Mouse (Mus musculus): ENCODE data around the gene March9. TPM values are rescaled to one million over a fixed set of nuclear protein-coding genes. Genes with fewer than 3 reads are reported as not detected.

Gene March9
- polyA plus RNA-seq, 1 experiment from 2014 or later, result 2.2 TPM

- Histone ChIP-seq H3K27ac (no peak overlapping the region), H3K9me3 (no peaks in the 10 kb centered on the region), H3K4me1 (peaks cover 19% of the 10 kb centered on the region), H3K36me3 (peaks cover 14% of the 10 kb centered on the region; the same call in 1 of the 2 replicates), H3K9ac (no peak overlapping the region), H3K4me3 (peak overlapping the region; percentile 26), H3K4me2 (replicated peaks) (peak overlapping the region; percentile 30), H3K27me3 (peaks cover 72% of the 10 kb centered on the region)
- peak; percentile 17; the same call in 1 of the 2 replicates for ATAC-seq (ENCODE audit: insufficient number of reproducible peaks, insufficient read depth, low FRiP score, low TSS enrichment)
- WGBS, result 8% methylated on average over 46 of the region's 51 CpGs
Observed at GRCm38 (mm10) chr10:127091507-127092396, 31.8 kb upstream of the March9 start.

GRCm38 (mm10) chr10:127090560-127091411 is 30.8 kb upstream of the March9 start:
- H3K9me3 ChIP-seq, result no peaks in the 10 kb centered on the region
- peaks cover 77% of the 10 kb centered on the region for H3K27me3 ChIP-seq
- peak overlapping the region; percentile 30 for H3K4me2 ChIP-seq (replicated peaks)
- 8% methylated on average over 57 of the region's 57 CpGs for WGBS
- H3K36me3 ChIP-seq, result peaks cover 4% of the 10 kb centered on the region; the same call in 1 of the 2 replicates
- peak overlapping the region; percentile 26 for H3K4me3 ChIP-seq
- no peak overlapping the region for H3K9ac ChIP-seq
- peaks cover 19% of the 10 kb centered on the region for H3K4me1 ChIP-seq
- ATAC-seq (ENCODE audit: insufficient number of reproducible peaks, insufficient read depth, low FRiP score, low TSS enrichment), result no peak
- no peak overlapping the region for H3K27ac ChIP-seq

DNA sequence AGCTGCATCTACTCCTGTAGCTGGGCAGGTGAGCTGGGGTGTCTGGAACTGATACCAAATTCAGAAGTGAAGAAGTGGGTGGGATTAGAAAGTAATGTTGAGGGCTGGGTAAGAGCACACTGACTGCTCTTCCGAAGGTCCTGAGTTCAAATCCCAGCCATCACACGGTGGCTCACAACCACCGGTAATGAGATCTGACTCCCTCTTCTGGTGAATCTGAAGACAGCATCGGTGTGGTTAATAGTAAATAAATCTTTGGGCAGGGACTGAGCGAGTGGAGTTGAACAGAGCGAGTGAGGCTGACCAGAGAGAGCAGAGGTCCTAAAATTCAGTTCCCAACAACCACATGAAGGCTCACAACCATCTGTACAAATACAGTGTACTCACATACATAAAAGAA is 25.6 kb upstream of the March9 start:
- Histone ChIP-seq H3K4me1 (peaks cover 15% of the 10 kb centered on the region), H3K4me3 (no peak overlapping the region), H3K4me2 (replicated peaks) (no peak overlapping the region), H3K9ac (no peak overlapping the region), H3K9me3 (no peaks in the 10 kb centered on the region), H3K27me3 (peaks cover 91% of the 10 kb centered on the region), H3K27ac (no peak overlapping the region), H3K36me3 (no peaks in the 10 kb centered on the region)
- WGBS, result 74% methylated on average over 6 of the region's 6 CpGs
- no peak for ATAC-seq (ENCODE audit: insufficient number of reproducible peaks, insufficient read depth, low FRiP score, low TSS enrichment)

GRCm38 (mm10) chr10:127085052-127085451 is 25.1 kb upstream of the March9 start:
- ATAC-seq (ENCODE audit: insufficient number of reproducible peaks, insufficient read depth, low FRiP score, low TSS enrichment), result no peak
- H3K4me2 ChIP-seq (replicated peaks), result no peak overlapping the region
- peaks cover 91% of the 10 kb centered on the region for H3K27me3 ChIP-seq
- peaks cover 14% of the 10 kb centered on the region for H3K4me1 ChIP-seq
- H3K36me3 ChIP-seq, result no peaks in the 10 kb centered on the region
- H3K9ac ChIP-seq, result no peak overlapping the region
- WGBS, result 78% methylated on average over 9 of the region's 9 CpGs
- H3K4me3 ChIP-seq, result no peak overlapping the region
- no peak overlapping the region for H3K27ac ChIP-seq
- no peaks in the 10 kb centered on the region for H3K9me3 ChIP-seq

DNA sequence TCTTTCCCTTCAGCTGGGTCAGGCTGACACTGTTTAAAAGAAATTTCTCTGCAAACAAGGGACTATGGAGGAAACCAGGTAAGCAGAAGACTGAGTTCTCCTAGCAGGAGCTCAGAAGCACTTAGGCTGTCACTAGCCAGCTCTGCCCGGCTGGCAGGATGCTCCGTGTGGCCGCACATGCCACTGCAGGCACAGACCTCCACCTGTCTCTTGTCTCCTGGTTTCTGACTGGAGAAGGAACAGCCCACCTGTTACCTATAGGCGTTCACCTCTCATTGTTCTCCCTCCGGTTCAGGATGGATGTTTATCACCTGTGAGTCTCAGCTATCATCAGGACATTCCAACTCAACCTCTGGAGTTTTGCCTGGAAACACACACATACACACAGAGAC is 23.9 kb upstream of the March9 start:
- Histone ChIP-seq H3K4me1 (peaks cover 24% of the 10 kb centered on the region), H3K9me3 (no peaks in the 10 kb centered on the region), H3K4me3 (no peak overlapping the region), H3K4me2 (replicated peaks) (no peak overlapping the region), H3K27ac (no peak overlapping the region), H3K27me3 (peaks cover 90% of the 10 kb centered on the region), H3K9ac (no peak overlapping the region), H3K36me3 (no peaks in the 10 kb centered on the region)
- ATAC-seq (ENCODE audit: insufficient number of reproducible peaks, insufficient read depth, low FRiP score, low TSS enrichment), result no peak
- 58% methylated on average over 5 of the region's 5 CpGs for WGBS

DNA sequence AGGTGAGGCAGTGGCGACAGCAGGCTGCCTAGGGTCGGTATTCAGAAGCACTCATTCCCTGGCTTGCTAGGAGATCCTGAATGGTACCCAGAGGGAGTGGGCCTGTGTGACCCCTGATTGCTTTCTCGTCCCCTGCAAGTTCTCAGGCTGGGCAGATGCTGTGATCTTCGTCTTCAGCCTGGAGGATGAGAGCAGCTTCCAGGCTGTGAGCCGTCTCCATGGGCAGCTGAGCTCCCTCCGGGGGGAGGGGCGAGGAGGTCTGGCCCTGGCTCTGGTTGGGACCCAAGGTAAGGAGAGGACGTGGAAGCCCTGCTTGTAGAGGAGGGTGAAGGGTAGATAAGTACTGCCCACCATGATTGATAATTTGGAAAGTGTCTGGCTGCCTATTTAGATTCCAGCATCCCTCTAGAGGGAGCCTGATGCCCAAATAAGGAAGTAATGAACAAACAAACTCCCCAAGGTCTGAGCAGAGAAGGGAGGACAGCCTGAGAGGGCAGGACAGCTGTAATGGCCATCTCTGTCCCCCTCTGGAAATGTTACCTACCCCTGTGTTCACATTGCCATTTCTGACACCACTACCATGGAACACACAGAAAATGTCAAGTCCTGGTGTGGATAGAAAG is 23.4 kb upstream of the March9 start:
- H3K36me3 ChIP-seq, result no peaks in the 10 kb centered on the region
- no peak overlapping the region for H3K4me3 ChIP-seq
- WGBS, result 22% methylated on average over 8 of the region's 8 CpGs
- no peak overlapping the region for H3K4me2 ChIP-seq (replicated peaks)
- no peak overlapping the region for H3K9ac ChIP-seq
- H3K27me3 ChIP-seq, result peaks cover 90% of the 10 kb centered on the region
- H3K27ac ChIP-seq, result no peak overlapping the region
- peaks cover 24% of the 10 kb centered on the region for H3K4me1 ChIP-seq
- ATAC-seq (ENCODE audit: insufficient number of reproducible peaks, insufficient read depth, low FRiP score, low TSS enrichment), result no peak
- no peaks in the 10 kb centered on the region for H3K9me3 ChIP-seq

DNA sequence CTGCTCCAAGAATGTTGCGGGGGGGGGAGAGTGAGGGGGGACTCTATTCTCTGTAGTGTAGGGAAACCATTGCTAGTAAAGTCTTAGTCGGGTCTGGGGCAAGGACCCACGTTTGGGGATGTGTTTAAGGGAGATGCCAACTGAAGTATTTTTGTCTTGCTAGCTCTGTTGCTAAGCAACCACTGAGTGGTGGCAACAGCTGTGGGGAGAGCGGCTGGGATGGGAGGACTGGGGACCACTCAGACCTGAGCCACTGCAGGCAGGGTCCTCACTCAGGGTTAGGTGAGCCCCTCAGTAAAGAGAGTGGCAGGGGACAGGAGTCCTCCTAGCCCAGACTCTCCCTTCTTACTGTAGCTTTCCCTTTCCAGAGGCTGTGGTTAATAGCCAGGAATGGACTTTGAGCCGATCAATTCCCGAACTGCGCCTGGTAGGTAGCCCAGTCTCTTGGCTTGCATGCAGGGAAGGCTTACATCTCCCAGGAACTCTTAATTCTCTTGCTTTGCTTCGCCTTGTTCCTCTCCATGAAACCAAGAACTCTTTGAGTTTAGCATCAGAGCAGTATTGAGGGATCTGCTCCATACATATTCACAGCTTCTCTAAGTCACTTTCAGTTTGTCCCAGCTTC is 22.1 kb upstream of the March9 start:
- H3K9ac ChIP-seq, result no peak overlapping the region
- peaks cover 30% of the 10 kb centered on the region for H3K4me1 ChIP-seq
- peak overlapping the region; percentile 22; the same call in 1 of the 2 replicates for H3K4me3 ChIP-seq
- no peak overlapping the region for H3K27ac ChIP-seq
- no peaks in the 10 kb centered on the region for H3K36me3 ChIP-seq
- WGBS, result 25% methylated on average over 8 of the region's 8 CpGs
- H3K27me3 ChIP-seq, result peaks cover 89% of the 10 kb centered on the region
- H3K4me2 ChIP-seq (replicated peaks), result peak overlapping the region; percentile 99; the same call in 1 of the 2 replicates
- no peaks in the 10 kb centered on the region for H3K9me3 ChIP-seq
- peak; percentile 17; the same call in 1 of the 2 replicates for ATAC-seq (ENCODE audit: insufficient number of reproducible peaks, insufficient read depth, low FRiP score, low TSS enrichment)

DNA sequence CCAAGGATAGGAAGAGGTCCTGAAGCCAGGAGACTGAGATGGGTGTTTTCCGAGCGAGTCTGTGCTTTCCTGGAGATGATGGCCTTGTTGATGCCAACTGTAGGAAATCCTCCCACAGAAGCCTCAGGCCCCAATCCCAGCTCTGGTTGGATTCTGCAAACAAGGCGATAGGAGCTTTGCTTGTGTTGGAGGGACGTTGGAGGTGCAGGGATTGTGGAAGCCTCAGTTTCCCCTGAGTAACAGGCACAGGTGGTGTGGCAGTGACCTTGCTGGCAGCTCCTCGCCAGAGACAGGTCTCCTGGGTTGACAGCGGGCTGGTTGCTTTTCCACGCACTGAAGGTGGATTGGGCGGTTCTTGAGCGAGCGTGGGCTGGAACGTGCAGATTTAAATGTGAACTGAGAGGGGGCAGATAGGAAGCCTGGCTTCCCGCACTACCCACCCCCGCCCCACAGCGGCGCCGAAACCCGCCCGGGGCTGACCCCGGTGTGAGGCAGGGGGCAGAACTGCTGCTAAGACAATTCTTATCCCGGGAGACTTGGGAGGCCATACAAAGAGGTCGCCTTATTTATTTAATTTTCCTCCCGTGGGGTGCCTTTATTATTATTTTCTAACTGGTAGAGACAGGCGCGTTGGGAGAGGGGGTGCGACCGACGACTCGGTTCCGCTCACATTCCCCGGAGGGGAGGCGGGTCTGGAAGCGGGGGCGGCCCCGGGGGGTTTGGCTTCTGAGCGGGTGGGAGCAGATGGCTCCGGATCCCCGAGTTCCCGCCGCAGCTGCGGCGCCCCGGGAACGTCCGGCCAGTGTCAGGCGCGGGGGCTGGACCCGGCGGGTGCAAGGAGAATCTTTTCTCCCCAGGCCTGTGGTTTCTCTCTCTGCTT is 21.2 kb upstream of the March9 start:
- peaks cover 90% of the 10 kb centered on the region for H3K27me3 ChIP-seq
- no peak overlapping the region for H3K27ac ChIP-seq
- 3% methylated on average over 48 of the region's 48 CpGs for WGBS
- H3K4me2 ChIP-seq (replicated peaks), result peak overlapping the region; percentile 99
- no peak for ATAC-seq (ENCODE audit: insufficient number of reproducible peaks, insufficient read depth, low FRiP score, low TSS enrichment)
- no peaks in the 10 kb centered on the region for H3K36me3 ChIP-seq
- H3K4me3 ChIP-seq, result peak overlapping the region; percentile 62
- H3K9me3 ChIP-seq, result no peaks in the 10 kb centered on the region
- peak overlapping the region; percentile 40; the same call in 1 of the 2 replicates for H3K9ac ChIP-seq
- H3K4me1 ChIP-seq, result peaks cover 30% of the 10 kb centered on the region

DNA sequence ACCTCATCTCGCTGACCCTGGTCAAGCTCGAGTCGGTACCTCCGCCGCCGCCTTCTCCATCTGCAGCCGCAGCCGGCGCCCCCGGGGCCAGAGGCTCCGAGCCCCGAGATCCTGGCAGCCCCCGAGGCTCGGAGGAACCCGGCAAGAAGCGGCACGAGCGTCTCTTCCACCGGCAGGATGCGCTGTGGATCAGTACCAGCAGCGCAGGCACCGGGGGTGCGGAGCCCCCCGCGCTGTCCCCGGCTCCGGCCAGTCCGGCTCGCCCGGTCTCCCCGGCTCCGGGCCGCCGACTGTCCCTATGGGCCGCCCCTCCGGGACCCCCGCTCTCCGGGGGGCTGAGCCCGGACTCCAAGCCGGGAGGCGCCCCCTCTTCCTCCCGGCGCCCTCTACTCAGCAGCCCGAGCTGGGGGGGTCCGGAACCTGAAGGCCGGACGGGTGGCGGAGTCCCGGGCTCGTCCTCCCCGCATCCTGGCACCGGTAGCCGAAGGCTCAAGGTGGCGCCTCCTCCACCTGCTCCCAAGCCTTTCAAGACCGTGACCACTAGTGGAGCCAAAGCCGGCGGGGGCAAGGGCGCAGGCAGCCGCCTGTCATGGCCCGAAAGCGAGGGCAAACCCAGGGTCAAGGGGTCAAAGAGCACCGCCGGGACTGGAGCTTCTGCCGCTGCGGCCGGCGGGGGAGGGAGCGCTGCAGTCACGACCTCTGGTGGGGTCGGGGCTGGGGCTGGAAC is 19.8 kb upstream of the March9 start:
- ATAC-seq (ENCODE audit: insufficient number of reproducible peaks, insufficient read depth, low FRiP score, low TSS enrichment), result no peak

More for the DNA sequence above, 19.8 kb upstream of the March9 start:
- WGBS, result 1% methylated on average over 68 of the region's 70 CpGs
- Histone ChIP-seq H3K36me3 (no peaks in the 10 kb centered on the region), H3K4me2 (replicated peaks) (peak overlapping the region; percentile 99), H3K9me3 (no peaks in the 10 kb centered on the region), H3K9ac (peak overlapping the region; percentile 75), H3K27me3 (peaks cover 97% of the 10 kb centered on the region), H3K4me1 (peaks cover 30% of the 10 kb centered on the region), H3K4me3 (peak overlapping the region; percentile 62), H3K27ac (no peak overlapping the region)

Measured in embryonic facial prominence, embryonic 12.5 days (tissue).